Mouse (Mus musculus) C2C12 (cell line): Measurements from ENCODE around the gene Gm21776.
"Not testable (repeated sequence)": the region's sequence is repeated elsewhere in the genome, so short reads cannot be mapped to it uniquely, and the experiment has no call there.

Experiments used
- CEBPB ChIP-seq: IDR thresholded peaks from one replicate; pipeline ENCODE4 v1.6.1; 2011; ENCODE audit warnings: low read depth, mild to moderate bottlenecking, control low read depth, moderate library complexity
- CTCF ChIP-seq: IDR thresholded peaks from one replicate; pipeline ENCODE4 v1.5.1; 2011; ENCODE audit not compliant: control insufficient read depth, insufficient read depth, insufficient read length
- MYOD1 ChIP-seq: IDR thresholded peaks from one replicate; pipeline ENCODE4 v1.6.1; 2011; ENCODE audit warnings: low read depth; ENCODE audit not compliant: control insufficient read depth, insufficient read length
- MYOG ChIP-seq: IDR thresholded peaks from one replicate; pipeline ENCODE4 v1.6.1; 2011; ENCODE audit not compliant: control insufficient read depth, insufficient read length; ENCODE audit errors: extremely low read depth

GRCm38 (mm10) chrY:76378362-76378761 is at the start of gene Gm21776:
- not testable (repeated sequence) for TF ChIP-seq CTCF, MYOD1, MYOG, CEBPB
